Mouse (Mus musculus): ENCODE results near the gene Dyrk1a.

GRCm38 (mm10) chr16:94660221-94660620, 90.4 kb downstream of the Dyrk1a start:
- TF ChIP-seq POLR2A (IDR thresholded peaks at IDR 0.05; ENCODE audit: borderline replicate concordance, extremely low read depth, low read depth, low read length) = no peak
- TF ChIP-seq CTCF (IDR thresholded peaks at IDR 0.05; ENCODE audit: insufficient read depth, low read length) = no peak

Measured in lung, adult 2 months (tissue).